In genomic region chr2:145676936-145677335, GRCm38 (mm10) we compare ENCODE assay signal across 18 mouse cellular contexts. TPM values are rescaled to one million over a fixed set of nuclear protein-coding genes. Genes with fewer than 3 reads are reported as not detected.
DNase-seq lines count a peak whose midpoint lies in the region; ATAC-seq and TF ChIP-seq lines count a peak whose summit lies in the region.
"Had no signal": no experiment of that assay in that cellular context is flagged by ENCODE, and none has a peak within 500 bp of the region (broad histone marks: within the 10 kb centered on the region; RNA-seq: fewer than 3 reads in every experiment).

No protein-coding gene starts in this region.

- no peak overlapping the region for H3K9ac ChIP-seq in hindbrain, embryonic 15.5 days
- H3K9ac ChIP-seq in hindbrain, embryonic 12.5 days = no peak overlapping the region
- no peak overlapping the region for H3K9ac ChIP-seq in lung, embryonic 14.5 days
- H3K9ac ChIP-seq in limb, embryonic 13.5 days = no peak overlapping the region
- H3K9ac ChIP-seq: forebrain, postnatal 0 days; liver, embryonic 14.5 days had no signal

- ATAC-seq in hindbrain, embryonic 15.5 days (ENCODE audit: low FRiP score, low read depth) = no peak
- no peak for ATAC-seq in hindbrain, embryonic 12.5 days (ENCODE audit: low FRiP score)
- no peak for ATAC-seq in lung, embryonic 14.5 days (ENCODE audit: insufficient read depth)
- ATAC-seq in limb, embryonic 13.5 days (ENCODE audit: low FRiP score, low read depth) = no peak
- ATAC-seq: forebrain, postnatal 0 days; Patski had no signal

- H3K4me2 ChIP-seq in hindbrain, embryonic 15.5 days = peak overlapping the region; percentile 88
- H3K4me2 ChIP-seq in hindbrain, embryonic 12.5 days (replicated peaks) = no peak overlapping the region
- H3K4me2 ChIP-seq in lung, embryonic 14.5 days = peak overlapping the region; percentile 90
- peak overlapping the region; percentile 91 for H3K4me2 ChIP-seq in limb, embryonic 13.5 days (replicated peaks)

- intact Hi-C loops in left cerebral cortex, postnatal 10 days (cut with DNase I) = no loop called here

- no peak for TF ChIP-seq CTCF in lung, embryonic 14.5 days (IDR thresholded peaks at IDR 0.05; ENCODE audit: low read depth)
- TF ChIP-seq CTCF in cortical plate, adult 2 months (IDR thresholded peaks at IDR 0.05; ENCODE audit: extremely low read depth, insufficient read depth, low read length) = no peak

- peaks cover 24% of the 10 kb centered on the region for H3K4me1 ChIP-seq in hindbrain, embryonic 15.5 days (replicated peaks)
- H3K4me1 ChIP-seq in hindbrain, embryonic 12.5 days = peaks cover 23% of the 10 kb centered on the region
- peaks cover 22% of the 10 kb centered on the region for H3K4me1 ChIP-seq in lung, embryonic 14.5 days (ENCODE audit: insufficient read depth)
- no peaks in the 10 kb centered on the region for H3K4me1 ChIP-seq in cortical plate, adult 2 months (ENCODE audit: control insufficient read depth, insufficient read depth, low read length)
- peaks cover 54% of the 10 kb centered on the region for H3K4me1 ChIP-seq in limb, embryonic 13.5 days

- H3K27me3 ChIP-seq in hindbrain, embryonic 15.5 days = no peaks in the 10 kb centered on the region
- no peaks in the 10 kb centered on the region for H3K27me3 ChIP-seq in hindbrain, embryonic 12.5 days
- no peaks in the 10 kb centered on the region for H3K27me3 ChIP-seq in lung, embryonic 14.5 days (ENCODE audit: insufficient read depth, low read length)
- no peaks in the 10 kb centered on the region for H3K27me3 ChIP-seq in limb, embryonic 13.5 days
- H3K27me3 ChIP-seq: Patski had no signal

- WGBS in hindbrain, embryonic 15.5 days = 84% methylated on average over 2 of the region's 2 CpGs
- WGBS in hindbrain, embryonic 12.5 days = 85% methylated on average over 2 of the region's 2 CpGs
- 82% methylated on average over 2 of the region's 2 CpGs for WGBS in lung, embryonic 14.5 days
- WGBS in limb, embryonic 13.5 days = 84% methylated on average over 2 of the region's 2 CpGs

- H3K9me3 ChIP-seq in hindbrain, embryonic 15.5 days = no peaks in the 10 kb centered on the region
- H3K9me3 ChIP-seq in hindbrain, embryonic 12.5 days (replicated peaks) = no peaks in the 10 kb centered on the region
- no peaks in the 10 kb centered on the region for H3K9me3 ChIP-seq in lung, embryonic 14.5 days (ENCODE audit: low read depth, low read length)
- peaks cover 3% of the 10 kb centered on the region; the same call in 1 of the 2 replicates for H3K9me3 ChIP-seq in limb, embryonic 13.5 days

- no peak overlapping the region for H3K27ac ChIP-seq in hindbrain, embryonic 15.5 days (replicated peaks)
- no peak overlapping the region for H3K27ac ChIP-seq in hindbrain, embryonic 12.5 days
- peak overlapping the region; percentile 51; the same call in 1 of the 2 replicates for H3K27ac ChIP-seq in lung, embryonic 14.5 days (ENCODE audit: low read depth)
- H3K27ac ChIP-seq in cortical plate, adult 2 months (ENCODE audit: insufficient read depth, low read length) = peak overlapping the region; percentile 70
- H3K27ac ChIP-seq in limb, embryonic 13.5 days = no peak overlapping the region
- H3K27ac ChIP-seq: hindbrain, embryonic 10.5 days; left cerebral cortex, adult 2 months; liver, embryonic 14.5 days had no signal

- DNase-seq in lung, embryonic 14.5 days = no peak
- no peak for DNase-seq in lung, postnatal 4 days
- no peak for DNase-seq in left cerebral cortex, postnatal 10 days (ENCODE audit: extremely low spot score in 1 of 2, low spot score in 2 of 2)
- DNase-seq: cerebellum, postnatal 14 days; forebrain, postnatal 0 days; gastrocnemius, postnatal 36 days; retina, postnatal 1 day; spleen, adult 18-20 months; thymus, adult 18-20 months had no signal

- no peak for TF ChIP-seq POLR2A in cortical plate, adult 2 months (IDR thresholded peaks at IDR 0.05; ENCODE audit: extremely low read depth, insufficient read depth, low read length)

- no peak overlapping the region for H3K4me3 ChIP-seq in hindbrain, embryonic 15.5 days
- H3K4me3 ChIP-seq in hindbrain, embryonic 12.5 days = no peak overlapping the region
- no peak overlapping the region for H3K4me3 ChIP-seq in lung, embryonic 14.5 days (ENCODE audit: low read depth, low read length)
- H3K4me3 ChIP-seq in cortical plate, adult 2 months (ENCODE audit: insufficient read depth, low read length) = no peak overlapping the region
- 0 out of 2 replicates have a peak overlapping the region, but pooled peaks have one; percentile 3 for H3K4me3 ChIP-seq in limb, embryonic 13.5 days
- H3K4me3 ChIP-seq: left cerebral cortex, adult 2 months had no signal

- no peaks in the 10 kb centered on the region for H3K36me3 ChIP-seq in hindbrain, embryonic 15.5 days
- no peaks in the 10 kb centered on the region for H3K36me3 ChIP-seq in hindbrain, embryonic 12.5 days
- H3K36me3 ChIP-seq in lung, embryonic 14.5 days (ENCODE audit: insufficient read depth) = no peaks in the 10 kb centered on the region
- 0 out of 2 replicates have a peak, but pooled peaks cover 5% of the 10 kb centered on the region for H3K36me3 ChIP-seq in limb, embryonic 13.5 days
- H3K36me3 ChIP-seq: hindbrain, embryonic 10.5 days had no signal

RNA-seq across cellular contexts. Expression of gene Rin2, which starts 1.9 kb away (rescaled TPM):
- 15.7 and 16.4 TPM in 2 replicates for polyA plus RNA-seq in hindbrain, embryonic 15.5 days (2015; fragmentation: Nextera tagmentation; extraction: Ambion mirVana)
- polyA plus RNA-seq in hindbrain, embryonic 12.5 days (2016; fragmentation: Nextera tagmentation; extraction: Ambion mirVana) = 21.4 and 29.2 TPM in 2 replicates
- polyA plus RNA-seq in lung, embryonic 14.5 days (2014; fragmentation: Nextera tagmentation; extraction: Ambion mirVana) = 26.7 and 27.1 TPM in 2 replicates
- polyA plus RNA-seq in cortical plate, adult 2 months (2012; rRNA removed) = 16.9 and 17.8 TPM in 2 replicates
- 53.1 and 53.5 TPM in 2 replicates for polyA plus RNA-seq in limb, embryonic 13.5 days (2015; fragmentation: Nextera tagmentation; extraction: Ambion mirVana)
- total RNA-seq in left cerebral cortex, postnatal 10 days (2021) = 10 to 100 TPM; 17.5 to 22.2 TPM
- total RNA-seq: megakaryocyte-erythroid progenitor cell, adult 5-6 weeks had no signal

Comparison
In these comparisons a context has a peak if more than half of its experiments do, and no peak if none do; other contexts are left out.
1. H3K27ac ChIP-seq: peak in lung, embryonic 14.5 days (single experiment) and cortical plate, adult 2 months (single experiment); none in hindbrain, embryonic 15.5 days (single experiment), hindbrain, embryonic 12.5 days (single experiment) and limb, embryonic 13.5 days (single experiment).